Mouse (Mus musculus) liver, embryonic 13.5 days (tissue): ENCODE data around the gene Cfd. TPM values are rescaled to one million over a fixed set of nuclear protein-coding genes. Genes with fewer than 3 reads are reported as not detected.

Experiments
- ATAC-seq: fragments of 200-750 bp; cut with Nextera tagmentation; 2 replicates; pipeline ENCODE4 v1.8.0; 2017; ENCODE audit warnings: low read depth, mild to moderate bottlenecking, moderate number of reproducible peaks, moderate library complexity
- DNase-seq: peaks from one replicate; pipeline ENCODE4 v3.0.0; 2022
- H3K27ac ChIP-seq: fragments of 300-500 bp; sonication (generic); 2 replicates; pipeline ENCODE4 v1.5.1; 2015; ENCODE audit warnings: moderate library complexity, mild to moderate bottlenecking, inconsistent platforms
- H3K27me3 ChIP-seq: fragments of 300-500 bp; sonication (generic); 2 replicates; pipeline ENCODE4 v1.6.1; 2015; ENCODE audit warnings: mild to moderate bottlenecking, inconsistent platforms
- H3K36me3 ChIP-seq: fragments of 300-500 bp; sonication (generic); 2 replicates; pipeline ENCODE4 v1.6.1; 2015; ENCODE audit warnings: mild to moderate bottlenecking, inconsistent platforms
- H3K4me1 ChIP-seq: fragments of 300-500 bp; sonication (generic); replicated peaks from 2 replicates; pipeline ENCODE4 v1.6.1; 2015; ENCODE audit warnings: inconsistent platforms
- H3K4me2 ChIP-seq: fragments of 300-500 bp; sonication (generic); 2 replicates; pipeline ENCODE4 v1.6.1; 2015; ENCODE audit warnings: inconsistent platforms, mild to moderate bottlenecking, moderate library complexity
- H3K4me3 ChIP-seq: fragments of 300-500 bp; sonication (generic); replicated peaks from 2 replicates; pipeline ENCODE4 v1.5.1; 2015; ENCODE audit warnings: mild to moderate bottlenecking, inconsistent platforms
- H3K9ac ChIP-seq: fragments of 300-500 bp; sonication (generic); 2 replicates; pipeline ENCODE4 v1.6.1; 2015; ENCODE audit warnings: mild to moderate bottlenecking, inconsistent platforms
- H3K9me3 ChIP-seq: fragments of 300-500 bp; sonication (generic); replicated peaks from 2 replicates; pipeline ENCODE4 v1.6.1; 2016; ENCODE audit warnings: inconsistent platforms
- WGBS: fragments of 180-500 bp; shearing (Covaris S2); methylation state at CpG from one replicate; pipeline ENCODE4 v1.1.7; 2015; ENCODE audit not compliant: insufficient replicate concordance; 5-methylcytosine and 5-hydroxymethylcytosine counted together
- microRNA-seq: library from miRNA; unstranded; fragments of <30 nt; microRNA quantifications from one replicate; pipeline ENCODE4, GENCODE M21; 2016
- polyA plus RNA-seq: library from polyadenylated mRNA; unstranded; fragments of >200 nt; fragmentation: Nextera tagmentation; extraction: Ambion mirVana; gene quantifications from 2 replicates; pipeline ENCODE4 v1.2.1, GENCODE M21; 2015

Gene Cfd
- polyA plus RNA-seq, 1 experiment from 2014 or later: not detected

GRCm38 (mm10) chr10:79937775-79938526, 47.3 kb downstream of the Cfd start:
- 68% methylated on average over 11 of the region's 11 CpGs for WGBS
- peaks cover 98% of the 10 kb centered on the region for H3K4me1 ChIP-seq

GRCm38 (mm10) chr10:79940749-79941148, 50.1 kb downstream of the Cfd start:
- no peak overlapping the region for H3K9ac ChIP-seq
- no peaks in the 10 kb centered on the region for H3K9me3 ChIP-seq
- H3K36me3 ChIP-seq: peaks cover 20% of the 10 kb centered on the region
- peaks cover 99% of the 10 kb centered on the region for H3K4me1 ChIP-seq
- H3K27me3 ChIP-seq: no peaks in the 10 kb centered on the region
- WGBS: 28% methylated on average over 7 of the region's 7 CpGs
- DNase-seq (no peak), ATAC-seq (no peak)
- H3K4me3 ChIP-seq: no peak overlapping the region
- no peak overlapping the region for H3K4me2 ChIP-seq
- H3K27ac ChIP-seq: no peak overlapping the region

More at GRCm38 (mm10) chr10:79937775-79938526, 47.3 kb downstream of the Cfd start:
- peaks cover 45% of the 10 kb centered on the region for H3K36me3 ChIP-seq
- ATAC-seq: peak; percentile 47
- H3K4me3 ChIP-seq: no peak overlapping the region
- peak overlapping the region; percentile 6; the same call in 1 of the 2 replicates for H3K4me2 ChIP-seq
- peak overlapping the region; percentile 75 for H3K27ac ChIP-seq
- no peaks in the 10 kb centered on the region for H3K27me3 ChIP-seq
- H3K9ac ChIP-seq: no peak overlapping the region
- no peaks in the 10 kb centered on the region for H3K9me3 ChIP-seq
- DNase-seq: no peak

Small RNA genes lying within 50 kb of the gene (microRNA-seq; reads per million reads assigned to microRNA genes)
- gene Mir6910: not detected

Other genes with a start within 250 kb of the Cfd start
- not detected in 2 replicates for gene Odf3l2, start 245.1 kb upstream of the Cfd start, polyA plus RNA-seq
- gene Madcam1, start 226.3 kb upstream of the Cfd start, polyA plus RNA-seq: 0.24 and 0.27 TPM in 2 replicates
- 25.3 and 27.5 TPM in 2 replicates for gene Tpgs1, start 221.5 kb upstream of the Cfd start, polyA plus RNA-seq
- gene Cdc34, start 208.7 kb upstream of the Cfd start, polyA plus RNA-seq: 164 and 166 TPM in 2 replicates
- 0.22 and 0.32 TPM in 2 replicates for gene Gzmm, start 201.8 kb upstream of the Cfd start, polyA plus RNA-seq
- 903 and 946 TPM in 2 replicates for gene Bsg, start 186.4 kb upstream of the Cfd start, polyA plus RNA-seq
- gene Hcn2, start 174.2 kb upstream of the Cfd start, polyA plus RNA-seq: not detected in 2 replicates
- 20.0 and 20.8 TPM in 2 replicates for gene Polrmt, start 144.3 kb upstream of the Cfd start, polyA plus RNA-seq
- gene Fgf22, start 135.8 kb upstream of the Cfd start, polyA plus RNA-seq: not detected in 2 replicates
- 43.7 and 48.5 TPM in 2 replicates for gene Rnf126, start 123.9 kb upstream of the Cfd start, polyA plus RNA-seq
- gene Fstl3, start 113.6 kb upstream of the Cfd start, polyA plus RNA-seq: 0.58 and 0.68 TPM in 2 replicates
- gene Prss57, start 99.9 kb upstream of the Cfd start, polyA plus RNA-seq: 2.6 and 3.2 TPM in 2 replicates
- 7.1 and 7.4 TPM in 2 replicates for gene Palm, start 97.3 kb upstream of the Cfd start, polyA plus RNA-seq
- gene Misp, start 69.9 kb upstream of the Cfd start, polyA plus RNA-seq: 0.25 and 0.75 TPM in 2 replicates
- 136 and 175 TPM in 2 replicates for gene Ptbp1, start 36.4 kb upstream of the Cfd start, polyA plus RNA-seq
- gene Prtn3, start 16.4 kb upstream of the Cfd start, polyA plus RNA-seq: 54.8 and 64.6 TPM in 2 replicates
- 5.7 and 5.8 TPM in 2 replicates for gene Plppr3, start 16.2 kb upstream of the Cfd start, polyA plus RNA-seq
- gene Elane, start 4.6 kb upstream of the Cfd start, polyA plus RNA-seq: 47.1 and 59.3 TPM in 2 replicates
- 16.9 and 19.0 TPM in 2 replicates for gene Med16, start 18.1 kb downstream of the Cfd start, polyA plus RNA-seq
- gene Gm26602, start 20.0 kb downstream of the Cfd start, polyA plus RNA-seq: 11.3 TPM in 1 of 2 replicates, not detected in the other
- 0.19 and 0.28 TPM in 2 replicates for gene Kiss1r, start 26.1 kb downstream of the Cfd start, polyA plus RNA-seq
- gene R3hdm4, start 30.4 kb downstream of the Cfd start, polyA plus RNA-seq: 63.0 and 63.8 TPM in 2 replicates
- 5.4 and 5.7 TPM in 2 replicates for gene Arid3a, start 36.2 kb downstream of the Cfd start, polyA plus RNA-seq
- gene Wdr18, start 69.3 kb downstream of the Cfd start, polyA plus RNA-seq: 78.2 and 83.0 TPM in 2 replicates
- gene Grin3b, start 79.9 kb downstream of the Cfd start, polyA plus RNA-seq: 0.07 and 0.10 TPM in 2 replicates
- gene Tmem259, start 93.5 kb downstream of the Cfd start, polyA plus RNA-seq: 8.2 TPM in 2 replicates
- gene Cnn2, start 97.7 kb downstream of the Cfd start, polyA plus RNA-seq: 45.8 and 49.6 TPM in 2 replicates
- gene Abca7, start 105.6 kb downstream of the Cfd start, polyA plus RNA-seq: 6.3 and 7.4 TPM in 2 replicates
- gene Arhgap45, start 125.8 kb downstream of the Cfd start, polyA plus RNA-seq: 14.3 and 14.9 TPM in 2 replicates
- gene Polr2e, start 148.9 kb downstream of the Cfd start, polyA plus RNA-seq: 120 and 122 TPM in 2 replicates
- gene Gpx4, start 156.3 kb downstream of the Cfd start, polyA plus RNA-seq: 677 TPM in 2 replicates
- 9.2 and 9.9 TPM in 2 replicates for gene Sbno2, start 214.7 kb downstream of the Cfd start, polyA plus RNA-seq
- 16.2 and 18.3 TPM in 2 replicates for gene Stk11, start 224.9 kb downstream of the Cfd start, polyA plus RNA-seq
- 358 and 362 TPM in 2 replicates for gene Atp5d, start 247.8 kb downstream of the Cfd start, polyA plus RNA-seq
- gene Cbarp, start 250.0 kb downstream of the Cfd start, polyA plus RNA-seq: 0.54 and 0.69 TPM in 2 replicates